ENCODE assay signal across 18 mouse cellular contexts in the genomic region with DNA sequence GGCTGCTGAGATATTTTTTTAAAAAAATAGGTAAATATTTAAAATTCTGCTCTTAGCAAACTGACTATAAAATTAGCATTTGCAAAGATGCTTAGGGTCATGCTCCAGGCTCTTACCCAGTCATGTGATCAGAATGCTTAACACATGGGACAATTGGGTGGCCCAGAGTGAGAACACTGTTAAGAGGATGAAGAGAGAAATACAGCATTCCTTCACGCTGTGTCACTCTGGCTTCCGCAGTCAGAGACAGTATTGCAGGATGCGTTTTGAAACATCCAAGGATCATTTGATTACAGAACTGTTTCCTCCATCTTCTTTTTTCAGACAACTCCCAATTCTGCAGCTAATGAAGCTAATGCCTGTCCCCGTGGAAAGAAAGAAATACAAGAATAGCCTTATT.
"Had no signal": no experiment of that assay in that cellular context is flagged by ENCODE, and none has a peak within 500 bp of the region (broad histone marks: within the 10 kb centered on the region; RNA-seq: fewer than 3 reads in every experiment).

No protein-coding gene starts in this region.

- DNase-seq: kidney, adult 18-20 months; kidney, adult 9 months; kidney, postnatal 25 days; layer of hippocampus, adult 9-11 months; liver; lung, adult 18-20 months; lung, postnatal 14 days; lung, postnatal 4 days; midbrain, embryonic 14.5 days; spleen, adult 18-20 months; thymus, adult 18-20 months; thymus, postnatal 36 days had no signal

- H3K4me2 ChIP-seq: limb, embryonic 13.5 days; liver, embryonic 12.5 days; liver, embryonic 15.5 days had no signal

- H3K36me3 ChIP-seq: limb, embryonic 10.5 days; limb, embryonic 13.5 days; liver, embryonic 12.5 days; liver, embryonic 15.5 days had no signal

- ATAC-seq: intestine, embryonic 16.5 days; liver, embryonic 12.5 days had no signal

- H3K4me3 ChIP-seq: layer of hippocampus, adult 2 months; limb, embryonic 10.5 days; limb, embryonic 13.5 days; liver, embryonic 12.5 days; liver, embryonic 15.5 days had no signal

- H3K9ac ChIP-seq: limb, embryonic 13.5 days; liver, embryonic 12.5 days; liver, embryonic 15.5 days had no signal

- H3K27me3 ChIP-seq: liver, embryonic 12.5 days; liver, embryonic 15.5 days had no signal

- H3K27ac ChIP-seq: layer of hippocampus, adult 2 months; limb, embryonic 10.5 days; limb, embryonic 13.5 days; liver, embryonic 12.5 days; liver, embryonic 15.5 days had no signal

- H3K4me1 ChIP-seq: liver, embryonic 12.5 days; liver, embryonic 15.5 days had no signal

- H3K9me3 ChIP-seq: limb, embryonic 10.5 days; limb, embryonic 13.5 days; liver, embryonic 12.5 days; liver, embryonic 15.5 days had no signal
